Mouse (Mus musculus): Measurements from ENCODE around the gene Gm39653.
"Not testable (repeated sequence)": the region's sequence is repeated elsewhere in the genome, so short reads cannot be mapped to it uniquely, and the experiment has no call there.

The Gm39653 gene

GRCm38 (mm10) chr1:63615668-63616067 lies at the start of gene Gm39653:
Gm39653 (plus strand) TSS chr1:63615968.
- DNase-seq (ENCODE audit: low spot score): no peak

- DNase-seq (ENCODE audit: low spot score): no peak
These were observed 49.3 kb upstream of the Gm39653 start for GRCm38 (mm10) chr1:63566501-63566900.

GRCm38 (mm10) chr1:63567031-63567430 lies 48.7 kb upstream of the Gm39653 start:
- DNase-seq (ENCODE audit: low spot score): no peak

GRCm38 (mm10) chr1:63572229-63572628 lies 43.5 kb upstream of the Gm39653 start:
- no peak for DNase-seq (ENCODE audit: low spot score)

GRCm38 (mm10) chr1:63573432-63573831 lies 42.3 kb upstream of the Gm39653 start:
- peak; percentile 78 for DNase-seq (ENCODE audit: low spot score)

- no peak for DNase-seq (ENCODE audit: low spot score)
These were observed 41.7 kb upstream of the Gm39653 start for GRCm38 (mm10) chr1:63573864-63574611.

- peak; percentile 55 for DNase-seq (ENCODE audit: low spot score)
These were observed 39.0 kb upstream of the Gm39653 start for GRCm38 (mm10) chr1:63576803-63577202.

GRCm38 (mm10) chr1:63579153-63579552 lies 36.6 kb upstream of the Gm39653 start:
- DNase-seq (ENCODE audit: low spot score): no peak

GRCm38 (mm10) chr1:63586869-63587268 lies 28.9 kb upstream of the Gm39653 start:
- no peak for DNase-seq (ENCODE audit: low spot score)

- DNase-seq (ENCODE audit: low spot score): no peak
These were observed 11.8 kb upstream of the Gm39653 start for GRCm38 (mm10) chr1:63603870-63604500.

- DNase-seq (ENCODE audit: low spot score): no peak
These were observed 6.2 kb upstream of the Gm39653 start for GRCm38 (mm10) chr1:63609613-63610012.

- DNase-seq (ENCODE audit: low spot score): peak; percentile 74
These were observed 1.2 kb upstream of the Gm39653 start for GRCm38 (mm10) chr1:63614594-63614993.

- no peak for DNase-seq (ENCODE audit: low spot score)
These were observed 12.4 kb downstream of the Gm39653 start for GRCm38 (mm10) chr1:63628211-63628610.

GRCm38 (mm10) chr1:63630390-63630789 lies 14.6 kb downstream of the Gm39653 start:
- DNase-seq (ENCODE audit: low spot score): not testable (repeated sequence)

- DNase-seq (ENCODE audit: low spot score): no peak
These were observed 24.2 kb downstream of the Gm39653 start for GRCm38 (mm10) chr1:63639921-63640320.

GRCm38 (mm10) chr1:63658016-63658415 lies 42.2 kb downstream of the Gm39653 start:
- DNase-seq (ENCODE audit: low spot score): peak; percentile 92

GRCm38 (mm10) chr1:63659591-63659990 lies 43.8 kb downstream of the Gm39653 start:
- peak; percentile 90 for DNase-seq (ENCODE audit: low spot score)

- DNase-seq (ENCODE audit: low spot score): no peak
These were observed 50.3 kb downstream of the Gm39653 start for GRCm38 (mm10) chr1:63666089-63666488.

- DNase-seq (ENCODE audit: low spot score): peak; percentile 88
These were observed 51.6 kb downstream of the Gm39653 start for GRCm38 (mm10) chr1:63667201-63667948.

GRCm38 (mm10) chr1:63667949-63668851 lies 52.4 kb downstream of the Gm39653 start:
- DNase-seq (ENCODE audit: low spot score): peak; percentile 69

GRCm38 (mm10) chr1:63668852-63669160 lies 53.0 kb downstream of the Gm39653 start:
- DNase-seq (ENCODE audit: low spot score): peak; percentile 90

Data from retina, embryonic 14.5 days (tissue).